Mouse (Mus musculus): ENCODE data around the gene S100a7a. TPM values are rescaled to one million over a fixed set of nuclear protein-coding genes. Genes with fewer than 3 reads are reported as not detected.

S100a7a gene
- polyA plus RNA-seq, 1 experiment from 2014 or later, result not detected

DNA sequence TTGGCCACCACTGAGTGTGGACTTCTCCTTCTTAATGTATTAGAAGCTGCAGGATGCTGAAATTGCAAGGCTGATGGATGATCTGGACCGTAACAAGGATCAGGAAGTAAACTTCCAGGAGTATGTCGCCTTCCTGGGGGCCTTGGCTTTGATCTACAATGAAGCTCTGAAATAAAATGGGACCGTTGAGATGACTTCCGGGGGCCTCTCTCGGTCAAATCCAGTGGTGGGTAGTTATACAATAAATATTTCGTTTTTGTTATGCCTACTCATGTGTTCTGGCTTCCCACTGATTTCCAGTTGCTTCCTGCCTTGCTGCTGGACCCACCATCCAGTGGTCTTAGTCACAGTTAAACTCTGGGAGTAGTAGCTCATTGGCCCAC is 39.7 kb upstream of the S100a7a start:
- WGBS, result 94% methylated on average over 6 of the region's 6 CpGs
- Histone ChIP-seq H3K9me3 (no peaks in the 10 kb centered on the region), H3K36me3 (no peaks in the 10 kb centered on the region), H3K27ac (no peak overlapping the region), H3K4me1 (replicated peaks) (peaks cover 10% of the 10 kb centered on the region), H3K9ac (no peak overlapping the region), H3K4me3 (no peak overlapping the region), H3K4me2 (no peak overlapping the region), H3K27me3 (peaks cover 18% of the 10 kb centered on the region)
- ATAC-seq (ENCODE audit: low FRiP score), result no peak

DNA sequence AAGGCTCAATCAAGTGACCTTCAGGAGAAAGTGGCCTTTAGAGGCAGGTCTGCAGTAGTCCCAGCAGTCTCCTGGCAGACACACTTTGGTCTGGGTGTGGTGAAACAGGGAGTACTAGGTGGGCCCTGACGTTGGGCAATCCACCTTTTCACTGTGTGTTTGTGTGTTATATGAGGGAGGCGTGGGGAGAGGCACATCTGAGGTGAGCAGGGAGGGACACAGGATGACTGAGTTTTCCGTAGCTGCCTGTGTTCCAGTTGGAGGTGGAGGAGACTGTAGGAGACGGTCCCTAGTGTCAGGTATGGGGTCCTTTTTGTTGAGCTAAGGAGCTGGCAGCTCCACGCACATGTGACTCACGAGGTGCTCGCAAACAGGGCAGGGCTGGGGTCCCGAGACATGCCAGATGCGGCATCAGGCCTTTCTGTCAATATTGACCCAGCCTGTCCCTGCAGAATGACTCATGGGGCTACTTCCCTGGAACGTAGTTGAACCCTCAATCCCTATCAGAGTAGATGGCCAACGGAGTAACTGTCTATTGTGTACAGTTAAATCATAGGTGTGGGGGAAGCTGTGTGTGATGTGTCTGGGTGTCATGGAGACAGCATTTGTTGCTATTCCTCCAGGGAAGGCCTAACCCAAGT is 39.1 kb upstream of the S100a7a start:
- Histone ChIP-seq H3K27me3 (peaks cover 18% of the 10 kb centered on the region), H3K36me3 (no peaks in the 10 kb centered on the region), H3K4me1 (replicated peaks) (peaks cover 10% of the 10 kb centered on the region), H3K9me3 (no peaks in the 10 kb centered on the region), H3K4me3 (no peak overlapping the region), H3K4me2 (no peak overlapping the region), H3K27ac (no peak overlapping the region), H3K9ac (no peak overlapping the region)
- WGBS, result 85% methylated on average over 11 of the region's 11 CpGs
- ATAC-seq (ENCODE audit: low FRiP score), result no peak

GRCm38 (mm10) chr3:90615415-90615814 is 38.4 kb upstream of the S100a7a start:
- no peaks in the 10 kb centered on the region for H3K36me3 ChIP-seq
- peak; percentile 48; the same call in 1 of the 2 replicates for ATAC-seq (ENCODE audit: low FRiP score)
- no peak overlapping the region for H3K9ac ChIP-seq
- peaks cover 18% of the 10 kb centered on the region for H3K27me3 ChIP-seq
- H3K4me3 ChIP-seq, result no peak overlapping the region
- H3K4me1 ChIP-seq (replicated peaks), result peaks cover 10% of the 10 kb centered on the region
- H3K9me3 ChIP-seq, result no peaks in the 10 kb centered on the region
- H3K27ac ChIP-seq, result no peak overlapping the region
- 20% methylated on average over 7 of the region's 7 CpGs for WGBS
- H3K4me2 ChIP-seq, result no peak overlapping the region

GRCm38 (mm10) chr3:90615911-90616310 is 37.9 kb upstream of the S100a7a start:
- Histone ChIP-seq H3K4me1 (replicated peaks) (peaks cover 10% of the 10 kb centered on the region), H3K4me2 (no peak overlapping the region), H3K4me3 (no peak overlapping the region), H3K9me3 (no peaks in the 10 kb centered on the region), H3K9ac (no peak overlapping the region), H3K27me3 (peaks cover 15% of the 10 kb centered on the region), H3K36me3 (no peaks in the 10 kb centered on the region), H3K27ac (no peak overlapping the region)
- ATAC-seq (ENCODE audit: low FRiP score), result no peak
- 78% methylated on average over 1 of the region's 1 CpGs for WGBS

DNA sequence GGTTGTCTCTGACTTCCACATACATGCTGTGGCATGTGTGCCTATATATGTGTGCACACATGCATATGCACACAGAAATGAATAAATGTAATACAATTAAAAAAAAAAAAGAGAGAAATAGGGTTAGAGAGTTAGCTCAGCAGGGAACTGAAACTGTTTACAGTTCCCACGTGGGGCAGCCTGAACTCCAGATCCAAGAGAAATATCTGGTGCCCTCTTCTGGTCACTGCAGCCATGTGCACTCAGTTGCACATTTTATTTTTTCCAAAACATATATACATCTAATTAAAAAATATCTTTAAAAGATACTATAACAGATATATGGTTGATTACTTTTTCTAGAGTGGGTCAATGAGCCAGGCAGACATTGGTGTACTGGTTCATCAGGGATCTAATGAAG is 36.2 kb upstream of the S100a7a start:
- 14% methylated on average over 1 of the region's 1 CpGs for WGBS
- ATAC-seq (ENCODE audit: low FRiP score), result no peak
- Histone ChIP-seq H3K4me1 (replicated peaks) (peaks cover 10% of the 10 kb centered on the region), H3K4me3 (no peak overlapping the region), H3K36me3 (no peaks in the 10 kb centered on the region), H3K27ac (no peak overlapping the region), H3K4me2 (no peak overlapping the region), H3K9ac (no peak overlapping the region), H3K27me3 (peaks cover 15% of the 10 kb centered on the region), H3K9me3 (no peaks in the 10 kb centered on the region)

DNA sequence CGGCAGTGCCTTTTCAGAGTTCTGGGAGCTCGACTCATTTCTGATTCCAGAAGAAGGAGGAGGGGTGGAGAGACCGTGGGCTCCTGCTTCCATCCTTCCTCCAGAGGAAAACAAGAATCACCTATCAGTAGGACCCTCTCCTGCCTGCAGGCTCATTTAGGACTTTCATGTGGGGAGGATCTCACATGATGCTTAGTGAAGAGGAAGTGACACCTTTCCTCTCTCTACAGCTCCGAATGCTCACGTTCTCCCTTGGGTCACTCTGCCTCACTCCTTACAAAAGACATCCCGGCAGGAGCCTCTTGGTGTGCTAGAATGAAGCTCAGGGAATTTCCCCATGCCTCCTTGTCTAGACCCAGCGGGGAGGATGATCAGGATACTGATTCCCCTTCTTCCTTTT is 32.3 kb upstream of the S100a7a start:
- H3K27me3 ChIP-seq, result no peaks in the 10 kb centered on the region
- H3K27ac ChIP-seq, result no peak overlapping the region
- no peaks in the 10 kb centered on the region for H3K9me3 ChIP-seq
- H3K9ac ChIP-seq, result no peak overlapping the region
- 56% methylated on average over 7 of the region's 7 CpGs for WGBS
- peaks cover 22% of the 10 kb centered on the region for H3K4me1 ChIP-seq (replicated peaks)
- H3K36me3 ChIP-seq, result no peaks in the 10 kb centered on the region
- ATAC-seq (ENCODE audit: low FRiP score), result no peak
- H3K4me2 ChIP-seq, result no peak overlapping the region
- H3K4me3 ChIP-seq, result no peak overlapping the region

DNA sequence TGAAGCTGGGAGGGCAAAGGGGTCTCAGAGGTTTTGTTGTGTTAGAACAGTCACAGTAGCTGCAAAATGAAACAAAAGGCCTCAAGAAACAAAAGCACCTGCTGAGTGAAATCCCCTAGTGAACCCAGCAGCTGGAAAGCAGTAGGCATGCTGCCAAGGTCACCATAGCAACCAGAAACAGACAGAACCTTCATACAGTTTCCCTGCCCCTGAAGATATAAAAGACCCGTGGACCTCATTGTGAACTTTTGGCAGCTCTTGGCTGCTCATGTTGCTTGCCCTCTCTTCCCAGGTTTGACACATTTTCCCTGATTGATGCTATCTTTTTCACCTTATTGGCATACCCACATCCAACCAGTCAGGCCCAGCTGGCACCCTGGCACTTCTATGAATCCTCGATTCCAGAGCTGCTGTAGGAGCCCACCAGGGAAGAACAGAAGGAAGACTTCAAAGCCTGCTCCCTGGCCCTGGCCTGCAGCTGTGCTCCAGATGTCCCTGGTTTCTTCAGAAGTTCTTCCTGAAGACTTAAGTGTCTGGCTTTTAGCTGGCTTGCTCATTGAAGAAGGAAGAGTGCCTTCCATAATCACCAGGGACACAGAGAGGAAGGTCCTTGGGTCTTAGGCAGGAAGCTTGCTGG is 30.3 kb upstream of the S100a7a start:
- H3K36me3 ChIP-seq, result no peaks in the 10 kb centered on the region
- peak overlapping the region; percentile 68 for H3K27ac ChIP-seq
- no peaks in the 10 kb centered on the region for H3K27me3 ChIP-seq
- ATAC-seq (ENCODE audit: low FRiP score), result peak; percentile 64; the same call in 1 of the 2 replicates
- H3K4me1 ChIP-seq (replicated peaks), result peaks cover 22% of the 10 kb centered on the region
- no peak overlapping the region for H3K4me2 ChIP-seq
- no peak overlapping the region for H3K4me3 ChIP-seq
- H3K9me3 ChIP-seq, result no peaks in the 10 kb centered on the region
- 6% methylated on average over 2 of the region's 2 CpGs for WGBS
- H3K9ac ChIP-seq, result no peak overlapping the region

DNA sequence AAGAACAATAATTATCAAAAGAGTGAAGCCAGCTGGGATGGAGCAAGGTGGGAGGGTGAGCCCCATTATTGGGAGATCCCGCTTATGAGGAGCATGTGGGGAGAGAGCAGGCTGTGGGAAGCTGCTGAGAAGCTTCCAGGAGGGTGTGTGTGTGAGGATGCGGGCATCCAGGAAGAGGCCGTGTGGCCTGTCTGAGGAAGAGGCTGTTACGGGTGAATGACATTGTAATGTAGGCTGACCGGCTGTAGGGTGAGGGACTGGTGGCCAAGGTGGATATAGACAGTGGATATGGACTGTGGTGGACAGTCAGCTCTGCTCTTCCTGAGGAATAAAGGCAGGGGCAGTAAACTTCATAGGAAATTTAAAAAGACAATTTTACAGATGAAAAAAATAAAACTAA is 28.3 kb upstream of the S100a7a start:
- no peak overlapping the region for H3K9ac ChIP-seq
- H3K4me2 ChIP-seq, result no peak overlapping the region
- 65% methylated on average over 5 of the region's 5 CpGs for WGBS
- H3K4me1 ChIP-seq (replicated peaks), result peaks cover 22% of the 10 kb centered on the region
- H3K27me3 ChIP-seq, result no peaks in the 10 kb centered on the region
- 0 out of 2 replicates have a peak, but pooled peaks have one; percentile 6 for ATAC-seq (ENCODE audit: low FRiP score)
- no peak overlapping the region for H3K27ac ChIP-seq
- no peaks in the 10 kb centered on the region for H3K9me3 ChIP-seq
- no peak overlapping the region for H3K4me3 ChIP-seq
- no peaks in the 10 kb centered on the region for H3K36me3 ChIP-seq

GRCm38 (mm10) chr3:90626266-90627021 is 27.4 kb upstream of the S100a7a start:
- H3K4me3 ChIP-seq, result no peak overlapping the region
- no peak for ATAC-seq (ENCODE audit: low FRiP score)
- no peak overlapping the region for H3K27ac ChIP-seq
- no peak overlapping the region for H3K4me2 ChIP-seq
- 79% methylated on average over 9 of the region's 9 CpGs for WGBS
- H3K4me1 ChIP-seq (replicated peaks), result peaks cover 22% of the 10 kb centered on the region
- H3K27me3 ChIP-seq, result no peaks in the 10 kb centered on the region
- no peaks in the 10 kb centered on the region for H3K36me3 ChIP-seq
- H3K9me3 ChIP-seq, result no peaks in the 10 kb centered on the region
- H3K9ac ChIP-seq, result no peak overlapping the region

GRCm38 (mm10) chr3:90627366-90627765 is 26.5 kb upstream of the S100a7a start:
- H3K9me3 ChIP-seq, result no peaks in the 10 kb centered on the region
- H3K4me3 ChIP-seq, result no peak overlapping the region
- no peaks in the 10 kb centered on the region for H3K36me3 ChIP-seq
- no peaks in the 10 kb centered on the region for H3K27me3 ChIP-seq
- H3K27ac ChIP-seq, result no peak overlapping the region
- ATAC-seq (ENCODE audit: low FRiP score), result no peak
- peaks cover 22% of the 10 kb centered on the region for H3K4me1 ChIP-seq (replicated peaks)
- WGBS, result 96% methylated on average over 5 of the region's 5 CpGs
- H3K9ac ChIP-seq, result no peak overlapping the region
- no peak overlapping the region for H3K4me2 ChIP-seq

GRCm38 (mm10) chr3:90627807-90628206 is 26.0 kb upstream of the S100a7a start:
- Histone ChIP-seq H3K27me3 (no peaks in the 10 kb centered on the region), H3K4me2 (no peak overlapping the region), H3K4me1 (replicated peaks) (peaks cover 20% of the 10 kb centered on the region), H3K36me3 (no peaks in the 10 kb centered on the region), H3K4me3 (no peak overlapping the region), H3K27ac (no peak overlapping the region), H3K9ac (no peak overlapping the region), H3K9me3 (no peaks in the 10 kb centered on the region)
- ATAC-seq (ENCODE audit: low FRiP score), result no peak
- 60% methylated on average over 4 of the region's 4 CpGs for WGBS

- no peak overlapping the region for H3K4me2 ChIP-seq
- peaks cover 5% of the 10 kb centered on the region; the same call in 1 of the 2 replicates for H3K4me1 ChIP-seq (replicated peaks)
- H3K36me3 ChIP-seq, result no peaks in the 10 kb centered on the region
- WGBS, result 67% methylated on average over 2 of the region's 2 CpGs
- no peaks in the 10 kb centered on the region for H3K27me3 ChIP-seq
- H3K9ac ChIP-seq, result no peak overlapping the region
- H3K9me3 ChIP-seq, result no peaks in the 10 kb centered on the region
- no peak overlapping the region for H3K4me3 ChIP-seq
- no peak for ATAC-seq (ENCODE audit: low FRiP score)
- H3K27ac ChIP-seq, result no peak overlapping the region
These were observed 24.5 kb upstream of the S100a7a start for GRCm38 (mm10) chr3:90629298-90629697.

All from hindbrain, embryonic 13.5 days (tissue).